Mouse (Mus musculus) megakaryocyte, embryonic 14.5 days (primary cell): ENCODE measurements at regions not wholly inside any gene's neighbourhood (a gene's known extent, or its start where the extent isn't known, plus 50 kb on each side); places are given as distances from the start of the nearest gene placed in this dataset.

ENCODE experiments used
- H3K27me3 ChIP-seq: replicated peaks from 2 replicates; pipeline ENCODE3; 2012; ENCODE audit warnings: inconsistent platforms
- H3K36me3 ChIP-seq: replicated peaks from 2 replicates; pipeline ENCODE3; 2012; ENCODE audit warnings: low read length, inconsistent platforms, mixed read lengths
- H3K4me1 ChIP-seq: 2 replicates; pipeline ENCODE4 v1.6.1; 2012; ENCODE audit warnings: inconsistent platforms
- H3K4me3 ChIP-seq: replicated peaks from 2 replicates; pipeline ENCODE3; 2012; ENCODE audit warnings: moderate library complexity, mild to moderate bottlenecking, inconsistent platforms
- H3K9me3 ChIP-seq: 2 replicates; pipeline ENCODE4 v1.6.1; 2012; ENCODE audit warnings: inconsistent platforms
- FLI1 ChIP-seq: IDR thresholded peaks from 2 replicates; pipeline ENCODE4 v1.6.1; 2012; ENCODE audit warnings: low read length, inconsistent platforms, mixed read lengths
- GATA1 ChIP-seq: IDR thresholded peaks from 3 replicates; pipeline ENCODE4 v1.6.1; 2012; ENCODE audit warnings: mixed read lengths, low read length, inconsistent platforms, borderline replicate concordance

- TF ChIP-seq FLI1 (no peak), GATA1 (no peak)
- Histone ChIP-seq H3K27me3 (peaks cover 44% of the 10 kb centered on the region), H3K36me3 (no peaks in the 10 kb centered on the region), H3K4me3 (no peak overlapping the region), H3K9me3 (no peaks in the 10 kb centered on the region), H3K4me1 (peaks cover 16% of the 10 kb centered on the region)
Observed at GRCm38 (mm10) chr6:100107066-100107465, 180.2 kb downstream of the Rybp start.

- H3K4me1 ChIP-seq = no peaks in the 10 kb centered on the region
- peaks cover 42% of the 10 kb centered on the region for H3K27me3 ChIP-seq
- H3K36me3 ChIP-seq = no peaks in the 10 kb centered on the region
- H3K9me3 ChIP-seq = no peaks in the 10 kb centered on the region
- no peak overlapping the region for H3K4me3 ChIP-seq
- TF ChIP-seq GATA1 (no peak), FLI1 (no peak)
Observed at GRCm38 (mm10) chr6:100100565-100101133, 186.6 kb downstream of the Rybp start.

- Histone ChIP-seq H3K9me3 (no peaks in the 10 kb centered on the region), H3K36me3 (no peaks in the 10 kb centered on the region), H3K27me3 (peaks cover 46% of the 10 kb centered on the region), H3K4me3 (no peak overlapping the region), H3K4me1 (no peaks in the 10 kb centered on the region)
- TF ChIP-seq FLI1 = no peak
Observed at GRCm38 (mm10) chr6:100096393-100097125, 190.7 kb downstream of the Rybp start.

GRCm38 (mm10) chr6:100094653-100095217, 192.6 kb downstream of the Rybp start:
- H3K4me3 ChIP-seq = no peak overlapping the region
- TF ChIP-seq GATA1 (no peak), FLI1 (no peak)
- no peaks in the 10 kb centered on the region for H3K36me3 ChIP-seq
- H3K4me1 ChIP-seq = no peaks in the 10 kb centered on the region
- H3K27me3 ChIP-seq = peaks cover 48% of the 10 kb centered on the region
- H3K9me3 ChIP-seq = no peaks in the 10 kb centered on the region

GRCm38 (mm10) chr6:100092870-100093269, 194.4 kb downstream of the Rybp start:
- TF ChIP-seq GATA1 (no peak), FLI1 (no peak)
- Histone ChIP-seq H3K4me1 (no peaks in the 10 kb centered on the region), H3K9me3 (no peaks in the 10 kb centered on the region), H3K36me3 (no peaks in the 10 kb centered on the region), H3K27me3 (peaks cover 43% of the 10 kb centered on the region), H3K4me3 (no peak overlapping the region)

GRCm38 (mm10) chr6:100091815-100092214, 195.5 kb downstream of the Rybp start:
- Histone ChIP-seq H3K9me3 (no peaks in the 10 kb centered on the region), H3K4me1 (no peaks in the 10 kb centered on the region), H3K4me3 (no peak overlapping the region), H3K36me3 (no peaks in the 10 kb centered on the region), H3K27me3 (peaks cover 37% of the 10 kb centered on the region)
- TF ChIP-seq GATA1 (no peak), FLI1 (no peak)

- TF ChIP-seq FLI1 (no peak), GATA1 (no peak)
- Histone ChIP-seq H3K27me3 (peaks cover 33% of the 10 kb centered on the region), H3K9me3 (peaks cover 5% of the 10 kb centered on the region; the same call in 1 of the 2 replicates), H3K36me3 (no peaks in the 10 kb centered on the region), H3K4me3 (no peak overlapping the region), H3K4me1 (no peaks in the 10 kb centered on the region)
Observed at GRCm38 (mm10) chr6:100088576-100088975, 198.7 kb downstream of the Rybp start.

GRCm38 (mm10) chr6:100086807-100087206, 200.5 kb downstream of the Rybp start:
- TF ChIP-seq FLI1 (no peak), GATA1 (no peak)
- Histone ChIP-seq H3K9me3 (peaks cover 5% of the 10 kb centered on the region; the same call in 1 of the 2 replicates), H3K27me3 (peaks cover 20% of the 10 kb centered on the region), H3K4me1 (no peaks in the 10 kb centered on the region), H3K4me3 (no peak overlapping the region), H3K36me3 (no peaks in the 10 kb centered on the region)

- Histone ChIP-seq H3K4me3 (no peak overlapping the region), H3K4me1 (no peaks in the 10 kb centered on the region), H3K27me3 (peaks cover 23% of the 10 kb centered on the region), H3K36me3 (no peaks in the 10 kb centered on the region), H3K9me3 (peaks cover 11% of the 10 kb centered on the region)
- TF ChIP-seq GATA1 (no peak), FLI1 (no peak)
Observed at GRCm38 (mm10) chr6:100085981-100086380, 201.3 kb downstream of the Rybp start.

- Histone ChIP-seq H3K9me3 (peaks cover 15% of the 10 kb centered on the region), H3K4me3 (no peak overlapping the region), H3K27me3 (peaks cover 20% of the 10 kb centered on the region), H3K4me1 (no peaks in the 10 kb centered on the region), H3K36me3 (no peaks in the 10 kb centered on the region)
- no peak for TF ChIP-seq GATA1
- no peak for TF ChIP-seq FLI1
Observed at GRCm38 (mm10) chr6:100083868-100084477, 203.3 kb downstream of the Rybp start.
